Comparison of ENCODE assay signal across 8 mouse cellular contexts in the genomic region with DNA sequence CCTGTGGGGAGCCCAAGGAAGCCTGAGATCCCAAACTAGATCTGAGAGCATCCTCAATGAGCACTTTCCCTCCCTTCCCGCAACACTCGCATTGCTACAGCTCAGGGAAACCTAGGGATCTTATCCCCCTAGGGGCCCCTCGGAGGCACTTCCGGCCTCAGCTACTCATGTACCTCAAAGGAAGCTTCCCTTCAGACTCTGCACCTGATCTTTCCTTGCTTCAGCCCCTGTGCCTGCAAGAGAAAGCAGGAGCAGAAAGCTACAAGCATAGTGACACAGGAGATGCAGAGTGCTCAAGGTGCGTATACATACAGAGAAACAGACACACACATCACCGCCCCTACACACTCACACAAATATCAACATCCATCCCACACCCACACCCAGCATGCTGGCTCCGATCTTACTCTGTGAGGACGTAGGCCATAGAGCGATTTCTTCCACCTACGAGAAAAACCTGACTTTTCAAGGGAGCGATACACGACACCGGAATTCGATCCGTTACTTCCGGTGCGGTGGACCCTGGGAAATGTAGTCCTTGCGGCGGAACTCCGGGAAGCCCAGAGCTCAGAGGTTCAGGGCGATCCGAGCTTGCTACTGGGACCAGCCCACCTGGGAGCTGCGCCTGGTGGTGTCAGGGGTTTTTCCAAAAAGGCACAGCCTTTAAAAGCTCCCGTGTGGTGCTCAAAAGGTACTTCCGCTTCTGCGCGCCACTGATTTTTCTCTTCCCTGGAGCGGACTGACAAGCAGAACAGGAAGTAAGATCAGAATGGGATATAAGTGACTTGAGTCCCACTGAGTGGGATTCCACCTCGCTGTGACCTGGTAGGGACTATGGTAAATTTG. TPM values are rescaled to one million over a fixed set of nuclear protein-coding genes. Genes with fewer than 3 reads are reported as not detected.
DNase-seq lines count a peak whose midpoint lies in the region; ATAC-seq and TF ChIP-seq lines count a peak whose summit lies in the region.

A gene (minus strand): TSS at position 489 of the 846 bp plus-strand sequence.

- H3K4me2 ChIP-seq in lung, postnatal 0 days (replicated peaks; ENCODE audit: low read depth, low read length): peak within 1 kb of the TSS; percentile 87

- peaks cover 11% of the 10 kb centered on the region for H3K4me1 ChIP-seq in hindbrain, embryonic 10.5 days (replicated peaks)
- 0 out of 2 replicates have a peak, but pooled peaks cover 3% of the 10 kb centered on the region for H3K4me1 ChIP-seq in lung, postnatal 0 days (ENCODE audit: insufficient read depth, low read depth, low read length)

- DNase-seq in MN1 (ENCODE audit: low spot score): peak; percentile 76
- peak; percentile 71 for DNase-seq in cerebellum, adult 9-10 months
- peak; percentile 80 for DNase-seq in hindbrain, embryonic 10.5 days (ENCODE audit: low spot score)
- DNase-seq in layer of hippocampus, adult 9-11 months: peak; percentile 57
- peak; percentile 80 for DNase-seq in lung, postnatal 0 days (ENCODE audit: low spot score)
- DNase-seq in ovary, postnatal 14 days (ENCODE audit: low spot score): peak; percentile 53
- peak; percentile 78 for DNase-seq in thymus, postnatal 14 days

- H3K9me3 ChIP-seq in hindbrain, embryonic 10.5 days: peaks cover 24% of the 10 kb centered on the region
- H3K9me3 ChIP-seq in lung, postnatal 0 days (ENCODE audit: low read length): peaks cover under 1% of the 10 kb centered on the region; the same call in 1 of the 2 replicates

- peak; percentile 96 for ATAC-seq in frontal cortex, adult (ENCODE audit: low TSS enrichment)
- ATAC-seq in lung, postnatal 0 days: peak; percentile 91

- peak within 1 kb of the TSS; percentile 90 for H3K27ac ChIP-seq in hindbrain, embryonic 10.5 days
- H3K27ac ChIP-seq in lung, postnatal 0 days (ENCODE audit: low read length): peak within 1 kb of the TSS; percentile 92

- H3K36me3 ChIP-seq in hindbrain, embryonic 10.5 days: peaks cover 20% of the 10 kb centered on the region
- H3K36me3 ChIP-seq in lung, postnatal 0 days (ENCODE audit: insufficient read depth, low read length): no peaks in the 10 kb centered on the region

- TF ChIP-seq CTCF in lung, postnatal 0 days (IDR thresholded peaks at IDR 0.05): no peak

- peak within 1 kb of the TSS; percentile 86 for H3K4me3 ChIP-seq in hindbrain, embryonic 10.5 days
- peak within 1 kb of the TSS; percentile 83 for H3K4me3 ChIP-seq in lung, postnatal 0 days (ENCODE audit: low read depth, low read length)

- WGBS in hindbrain, embryonic 10.5 days: under 1% methylated on average over 29 of the region's 29 CpGs
- WGBS in lung, postnatal 0 days: under 1% methylated on average over 29 of the region's 29 CpGs

- peak within 1 kb of the TSS; percentile 81 for H3K9ac ChIP-seq in lung, postnatal 0 days (replicated peaks; ENCODE audit: low read depth)

- TF ChIP-seq EP300 in lung, postnatal 0 days (IDR thresholded peaks at IDR 0.05): no peak

- H3K27me3 ChIP-seq in hindbrain, embryonic 10.5 days (ENCODE audit: insufficient read depth, poor library complexity, severe bottlenecking): no peaks in the 10 kb centered on the region
- no peaks in the 10 kb centered on the region for H3K27me3 ChIP-seq in lung, postnatal 0 days (replicated peaks; ENCODE audit: insufficient read depth, low read length)

RNA-seq across cellular contexts. Expression of the gene that starts here (rescaled TPM):
- polyA plus RNA-seq in hindbrain, embryonic 10.5 days (2016; fragmentation: Nextera tagmentation; extraction: Ambion mirVana): 18.3 and 20.9 TPM in 2 replicates
- polyA plus RNA-seq in lung, postnatal 0 days (2015; fragmentation: Nextera tagmentation; extraction: Ambion mirVana): 8.5 and 10.2 TPM in 2 replicates

Comparison
In these comparisons a context has a peak if more than half of its experiments do, and no peak if none do; other contexts are left out.
1. Peak in every context shown above with its lines: DNase-seq, ATAC-seq, H3K4me3 ChIP-seq and H3K27ac ChIP-seq.